Mouse (Mus musculus): ENCODE data around the gene Slc2a1. TPM values are rescaled to one million over a fixed set of nuclear protein-coding genes. Genes with fewer than 3 reads are reported as not detected.

The Slc2a1 gene
- polyA plus RNA-seq, 1 experiment from 2014 or later, result 78.8 TPM

DNA sequence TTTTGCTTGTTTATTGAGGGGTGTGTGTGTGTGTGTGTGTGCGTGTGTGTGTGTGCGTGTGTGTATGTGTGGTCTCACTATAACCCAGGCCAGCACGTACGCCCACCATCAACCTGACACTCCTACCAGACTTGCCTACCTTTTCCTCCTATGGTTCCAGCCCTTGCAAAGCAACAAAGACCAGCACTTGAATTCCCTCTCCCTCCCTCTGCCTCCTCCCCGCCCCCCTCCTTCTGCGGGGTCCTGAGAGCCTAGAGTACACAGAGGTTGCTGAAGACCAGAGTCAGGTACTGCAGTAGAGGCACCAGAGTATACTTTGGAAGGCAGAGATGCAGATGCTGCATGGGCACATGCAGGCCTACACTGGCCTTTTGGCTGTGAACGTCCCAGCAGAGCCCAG is 33.2 kb upstream of the Slc2a1 start:
- H3K9ac ChIP-seq (replicated peaks), result no peak overlapping the region
- H3K9me3 ChIP-seq (replicated peaks), result no peaks in the 10 kb centered on the region
- H3K4me1 ChIP-seq, result peaks cover 27% of the 10 kb centered on the region
- no peak overlapping the region for H3K4me2 ChIP-seq
- H3K36me3 ChIP-seq, result no peaks in the 10 kb centered on the region
- peaks cover 18% of the 10 kb centered on the region for H3K27me3 ChIP-seq (replicated peaks)
- WGBS, result 34% methylated on average over 7 of the region's 7 CpGs
- no peak for ATAC-seq (ENCODE audit: low FRiP score)
- H3K4me3 ChIP-seq (replicated peaks), result no peak overlapping the region
- no peak overlapping the region for H3K27ac ChIP-seq (replicated peaks)

GRCm38 (mm10) chr4:119076336-119076735 is 32.2 kb upstream of the Slc2a1 start:
- H3K4me2 ChIP-seq, result no peak overlapping the region
- no peak for ATAC-seq (ENCODE audit: low FRiP score)
- H3K27ac ChIP-seq (replicated peaks), result no peak overlapping the region
- H3K9me3 ChIP-seq (replicated peaks), result no peaks in the 10 kb centered on the region
- no peaks in the 10 kb centered on the region for H3K36me3 ChIP-seq
- peaks cover 25% of the 10 kb centered on the region for H3K4me1 ChIP-seq
- peaks cover 15% of the 10 kb centered on the region for H3K27me3 ChIP-seq (replicated peaks)
- 85% methylated on average over 11 of the region's 11 CpGs for WGBS
- H3K4me3 ChIP-seq (replicated peaks), result no peak overlapping the region
- H3K9ac ChIP-seq (replicated peaks), result no peak overlapping the region

- peaks cover 8% of the 10 kb centered on the region for H3K27me3 ChIP-seq (replicated peaks)
- H3K4me3 ChIP-seq (replicated peaks), result no peak overlapping the region
- peak; percentile 71 for ATAC-seq (ENCODE audit: low FRiP score)
- H3K9me3 ChIP-seq (replicated peaks), result no peaks in the 10 kb centered on the region
- peaks cover 17% of the 10 kb centered on the region for H3K4me1 ChIP-seq
- no peak overlapping the region for H3K27ac ChIP-seq (replicated peaks)
- 37% methylated on average over 13 of the region's 13 CpGs for WGBS
- H3K9ac ChIP-seq (replicated peaks), result no peak overlapping the region
- no peaks in the 10 kb centered on the region for H3K36me3 ChIP-seq
- no peak overlapping the region for H3K4me2 ChIP-seq
Observed at GRCm38 (mm10) chr4:119077084-119077682, 31.3 kb upstream of the Slc2a1 start.

DNA sequence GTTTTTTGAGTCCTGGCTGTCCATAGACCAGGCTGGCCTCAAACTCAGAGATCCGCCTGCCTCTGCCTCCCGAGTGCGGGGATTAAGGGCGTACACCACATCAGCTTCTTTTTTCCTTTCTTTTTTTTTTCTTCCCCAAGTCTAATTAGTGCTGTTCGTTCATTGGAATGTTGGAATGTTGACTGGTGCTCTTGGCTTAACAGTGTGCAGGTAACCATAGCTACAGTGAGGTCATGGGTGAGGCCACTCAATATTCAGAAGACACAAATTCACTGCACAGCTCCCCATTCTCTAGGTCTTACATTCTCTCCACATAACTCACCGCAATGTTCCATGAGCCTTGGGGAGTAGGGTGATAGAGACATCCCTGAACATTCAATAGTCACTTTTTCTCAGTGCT is 28.6 kb upstream of the Slc2a1 start:
- WGBS, result 95% methylated on average over 6 of the region's 6 CpGs
- Histone ChIP-seq H3K27me3 (replicated peaks) (no peaks in the 10 kb centered on the region), H3K27ac (replicated peaks) (no peak overlapping the region), H3K4me3 (replicated peaks) (no peak overlapping the region), H3K4me1 (peaks cover 11% of the 10 kb centered on the region), H3K4me2 (no peak overlapping the region), H3K9me3 (replicated peaks) (no peaks in the 10 kb centered on the region), H3K9ac (replicated peaks) (no peak overlapping the region), H3K36me3 (no peaks in the 10 kb centered on the region)
- no peak for ATAC-seq (ENCODE audit: low FRiP score)

DNA sequence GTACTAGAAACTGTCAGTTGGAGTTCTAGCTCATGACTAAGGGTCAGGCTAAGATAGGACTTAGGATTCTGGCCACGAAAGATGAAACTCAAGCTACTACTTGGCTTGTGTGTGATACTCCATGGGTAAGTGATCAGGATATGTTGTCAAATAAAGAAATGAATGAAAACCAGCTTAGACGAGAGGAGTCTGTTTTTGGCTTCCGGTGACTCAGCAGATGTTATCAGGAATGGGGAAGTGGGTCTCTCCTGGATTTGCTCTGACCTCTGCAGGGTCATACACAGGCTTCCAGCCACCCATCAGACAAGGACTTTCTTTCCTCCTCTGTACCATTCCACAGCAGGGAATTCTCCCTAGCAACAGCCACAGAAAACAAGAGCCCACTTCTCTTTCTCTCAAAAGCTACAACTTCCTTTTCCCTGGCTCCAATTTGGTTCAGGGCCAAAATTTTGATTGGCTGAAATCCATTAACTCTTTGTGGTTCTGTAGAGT is 25.7 kb upstream of the Slc2a1 start:
- no peak for ATAC-seq (ENCODE audit: low FRiP score)
- H3K36me3 ChIP-seq, result no peaks in the 10 kb centered on the region
- H3K9me3 ChIP-seq (replicated peaks), result no peaks in the 10 kb centered on the region
- H3K27me3 ChIP-seq (replicated peaks), result no peaks in the 10 kb centered on the region
- H3K4me1 ChIP-seq, result peaks cover 6% of the 10 kb centered on the region
- H3K27ac ChIP-seq (replicated peaks), result 0 out of 2 replicates have a peak overlapping the region, but pooled peaks have one; percentile 23
- 61% methylated on average over 3 of the region's 3 CpGs for WGBS
- H3K9ac ChIP-seq (replicated peaks), result no peak overlapping the region
- H3K4me2 ChIP-seq, result no peak overlapping the region
- no peak overlapping the region for H3K4me3 ChIP-seq (replicated peaks)

GRCm38 (mm10) chr4:119088424-119088823 is 20.1 kb upstream of the Slc2a1 start:
- Histone ChIP-seq H3K27me3 (replicated peaks) (no peaks in the 10 kb centered on the region), H3K9ac (replicated peaks) (no peak overlapping the region), H3K4me3 (replicated peaks) (no peak overlapping the region), H3K4me1 (no peaks in the 10 kb centered on the region), H3K4me2 (no peak overlapping the region), H3K9me3 (replicated peaks) (no peaks in the 10 kb centered on the region), H3K27ac (replicated peaks) (no peak overlapping the region), H3K36me3 (no peaks in the 10 kb centered on the region)
- WGBS, result 28% methylated on average over 2 of the region's 2 CpGs
- no peak for ATAC-seq (ENCODE audit: low FRiP score)

- no peak overlapping the region for H3K4me3 ChIP-seq (replicated peaks)
- no peaks in the 10 kb centered on the region for H3K9me3 ChIP-seq (replicated peaks)
- no peak overlapping the region for H3K27ac ChIP-seq (replicated peaks)
- no peak overlapping the region for H3K4me2 ChIP-seq
- no peaks in the 10 kb centered on the region for H3K36me3 ChIP-seq
- ATAC-seq (ENCODE audit: low FRiP score), result no peak
- H3K27me3 ChIP-seq (replicated peaks), result no peaks in the 10 kb centered on the region
- 61% methylated on average over 7 of the region's 7 CpGs for WGBS
- H3K9ac ChIP-seq (replicated peaks), result no peak overlapping the region
- H3K4me1 ChIP-seq, result no peaks in the 10 kb centered on the region
Observed at GRCm38 (mm10) chr4:119093890-119094289, 14.6 kb upstream of the Slc2a1 start.

- no peak overlapping the region for H3K4me2 ChIP-seq
- H3K9ac ChIP-seq (replicated peaks), result no peak overlapping the region
- H3K4me1 ChIP-seq, result no peaks in the 10 kb centered on the region
- H3K36me3 ChIP-seq, result no peaks in the 10 kb centered on the region
- H3K9me3 ChIP-seq (replicated peaks), result no peaks in the 10 kb centered on the region
- no peak for ATAC-seq (ENCODE audit: low FRiP score)
- WGBS, result 39% methylated on average over 4 of the region's 4 CpGs
- no peak overlapping the region for H3K4me3 ChIP-seq (replicated peaks)
- H3K27ac ChIP-seq (replicated peaks), result no peak overlapping the region
- no peaks in the 10 kb centered on the region for H3K27me3 ChIP-seq (replicated peaks)
Observed at GRCm38 (mm10) chr4:119094987-119095386, 13.5 kb upstream of the Slc2a1 start.

GRCm38 (mm10) chr4:119096401-119096800 is 12.1 kb upstream of the Slc2a1 start:
- no peak overlapping the region for H3K27ac ChIP-seq (replicated peaks)
- H3K4me2 ChIP-seq, result no peak overlapping the region
- H3K36me3 ChIP-seq, result no peaks in the 10 kb centered on the region
- no peaks in the 10 kb centered on the region for H3K27me3 ChIP-seq (replicated peaks)
- no peaks in the 10 kb centered on the region for H3K9me3 ChIP-seq (replicated peaks)
- ATAC-seq (ENCODE audit: low FRiP score), result no peak
- H3K9ac ChIP-seq (replicated peaks), result no peak overlapping the region
- no peaks in the 10 kb centered on the region for H3K4me1 ChIP-seq
- WGBS, result 87% methylated on average over 3 of the region's 3 CpGs
- no peak overlapping the region for H3K4me3 ChIP-seq (replicated peaks)

DNA sequence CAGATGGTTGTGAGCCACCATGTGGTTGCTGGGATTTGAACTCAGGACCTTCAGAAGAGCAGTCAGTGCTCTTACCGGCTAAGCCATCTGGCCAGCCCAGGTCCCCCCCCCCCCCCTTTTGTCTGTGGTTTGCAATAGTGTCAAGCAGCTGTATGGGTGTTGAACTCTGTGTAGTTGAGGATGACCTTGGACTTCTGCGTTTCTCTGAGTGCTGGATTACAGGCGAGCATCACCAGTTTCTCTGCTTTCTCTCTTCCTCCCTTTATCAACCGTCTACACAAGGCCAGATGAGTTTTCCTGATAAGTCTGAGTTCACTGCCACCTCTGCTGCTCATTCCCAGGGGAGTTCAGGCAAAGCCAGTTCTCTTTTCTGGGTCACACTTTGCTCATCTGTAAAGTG is 11.1 kb upstream of the Slc2a1 start:
- Histone ChIP-seq H3K36me3 (no peaks in the 10 kb centered on the region), H3K9me3 (replicated peaks) (no peaks in the 10 kb centered on the region), H3K4me3 (replicated peaks) (no peak overlapping the region), H3K4me1 (no peaks in the 10 kb centered on the region), H3K27me3 (replicated peaks) (no peaks in the 10 kb centered on the region), H3K4me2 (no peak overlapping the region), H3K27ac (replicated peaks) (no peak overlapping the region), H3K9ac (replicated peaks) (no peak overlapping the region)
- no peak for ATAC-seq (ENCODE audit: low FRiP score)
- 90% methylated on average over 4 of the region's 4 CpGs for WGBS

- no peaks in the 10 kb centered on the region for H3K9me3 ChIP-seq (replicated peaks)
Observed at GRCm38 (mm10) chr4:119098216-119099210, 10.0 kb upstream of the Slc2a1 start.

DNA sequence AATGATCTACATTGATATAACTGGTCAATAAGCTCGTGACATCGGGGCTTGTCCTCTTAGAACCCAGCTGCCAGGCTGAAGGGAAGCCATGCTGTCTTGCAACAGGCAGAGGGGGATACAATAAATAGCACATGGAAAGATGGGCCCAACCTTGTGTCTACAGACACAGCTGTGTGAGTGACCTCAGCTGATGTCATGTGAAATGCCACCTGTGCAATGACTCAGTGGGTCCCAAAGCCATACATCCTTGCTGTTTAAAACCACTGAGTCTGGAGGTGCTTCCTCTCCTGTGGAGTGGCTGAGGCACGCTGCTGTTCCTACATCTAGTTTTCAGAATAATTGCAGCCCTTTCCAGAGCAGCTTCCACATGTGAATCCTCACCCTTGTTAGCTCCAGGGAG is 7.1 kb upstream of the Slc2a1 start:
- H3K9me3 ChIP-seq (replicated peaks), result no peaks in the 10 kb centered on the region
- H3K4me3 ChIP-seq (replicated peaks), result no peak overlapping the region
- no peak overlapping the region for H3K27ac ChIP-seq (replicated peaks)
- no peak overlapping the region for H3K4me2 ChIP-seq
- H3K27me3 ChIP-seq (replicated peaks), result no peaks in the 10 kb centered on the region
- no peak for ATAC-seq (ENCODE audit: low FRiP score)
- 90% methylated on average over 3 of the region's 3 CpGs for WGBS
- H3K36me3 ChIP-seq, result no peaks in the 10 kb centered on the region
- no peak overlapping the region for H3K9ac ChIP-seq (replicated peaks)
- peaks cover 14% of the 10 kb centered on the region for H3K4me1 ChIP-seq

More at GRCm38 (mm10) chr4:119098216-119099210, 10.0 kb upstream of the Slc2a1 start:
- Histone ChIP-seq H3K4me1 (no peaks in the 10 kb centered on the region), H3K4me2 (no peak overlapping the region), H3K36me3 (no peaks in the 10 kb centered on the region), H3K4me3 (replicated peaks) (no peak overlapping the region), H3K9ac (replicated peaks) (no peak overlapping the region), H3K27me3 (replicated peaks) (no peaks in the 10 kb centered on the region), H3K27ac (replicated peaks) (no peak overlapping the region)
- WGBS, result 76% methylated on average over 8 of the region's 8 CpGs
- no peak for ATAC-seq (ENCODE audit: low FRiP score)

Measured in neural tube, embryonic 15.5 days (tissue).